Mouse (Mus musculus): ENCODE measurements around the gene Vmn2r84. TPM values are rescaled to one million over a fixed set of nuclear protein-coding genes. Genes with fewer than 3 reads are reported as not detected.
"Not testable (repeated sequence)": the region's sequence is repeated elsewhere in the genome, so short reads cannot be mapped to it uniquely, and the experiment has no call there.

Vmn2r84 gene
- not detected in 2 replicates for polyA plus RNA-seq (2014; fragmentation: Nextera tagmentation; extraction: Ambion mirVana)

- Histone ChIP-seq H3K4me1 (ENCODE audit: control insufficient read depth in 2 of 2, insufficient read depth in 2 of 2, low read length in 2 of 2) (no peaks in the 10 kb centered on the region), H3K9me3 (ENCODE audit: control insufficient read depth, low read length) (no peaks in the 10 kb centered on the region)
- ATAC-seq (ENCODE audit: insufficient number of reproducible peaks, insufficient read depth, low FRiP score, low read depth), result no peak
Measured at GRCm38 (mm10) chr10:130394232-130394631, at the start of gene Vmn2r84. TSS of gene Vmn2r84 (minus strand) at chr10:130394332.

GRCm38 (mm10) chr10:130434185-130434898 is 40.2 kb upstream of the Vmn2r84 start:
- H3K9me3 ChIP-seq (ENCODE audit: control insufficient read depth, low read length); H3K4me1 ChIP-seq (ENCODE audit: control insufficient read depth in 2 of 2, insufficient read depth in 2 of 2, low read length in 2 of 2); H3K36me3 ChIP-seq (ENCODE audit: control insufficient read depth, insufficient read depth, low read length); H3K27ac ChIP-seq (replicated peaks in 1 of 2; ENCODE audit: control insufficient read depth in 1 of 2, insufficient read depth in 1 of 2, low read depth in 2 of 2, low read length in 2 of 2); H3K9ac ChIP-seq (ENCODE audit: low read length); H3K4me2 ChIP-seq (ENCODE audit: low read length); ATAC-seq (ENCODE audit: insufficient number of reproducible peaks, insufficient read depth, low FRiP score, low read depth); H3K27me3 ChIP-seq (ENCODE audit: control insufficient read depth, insufficient read depth, low read length); H3K4me3 ChIP-seq (ENCODE audit: control insufficient read depth in 1 of 2, insufficient read depth in 1 of 2, low read depth in 1 of 2, low read length in 2 of 2): not testable (repeated sequence)
- WGBS, result 74% methylated on average over 11 of the region's 11 CpGs

More at GRCm38 (mm10) chr10:130394232-130394631, at the start of gene Vmn2r84:
- H3K36me3 ChIP-seq (ENCODE audit: control insufficient read depth, insufficient read depth, low read length), result no peaks in the 10 kb centered on the region
- no peak within 1 kb of the TSS for H3K27ac ChIP-seq (replicated peaks in 1 of 2; ENCODE audit: control insufficient read depth in 1 of 2, insufficient read depth in 1 of 2, low read depth in 2 of 2, low read length in 2 of 2)
- no peaks in the 10 kb centered on the region for H3K27me3 ChIP-seq (ENCODE audit: control insufficient read depth, insufficient read depth, low read length)
- H3K4me2 ChIP-seq (ENCODE audit: low read length), result no peak within 1 kb of the TSS
- no peak within 1 kb of the TSS for H3K4me3 ChIP-seq (ENCODE audit: control insufficient read depth in 1 of 2, insufficient read depth in 1 of 2, low read depth in 1 of 2, low read length in 2 of 2)
- H3K9ac ChIP-seq (ENCODE audit: low read length), result no peak within 1 kb of the TSS

GRCm38 (mm10) chr10:130429603-130430002 is 35.5 kb upstream of the Vmn2r84 start, which contains the start of gene Vmn2r85:
TSS of gene Vmn2r85 (minus strand) at chr10:130429703.
- H3K4me3 ChIP-seq (ENCODE audit: control insufficient read depth in 1 of 2, insufficient read depth in 1 of 2, low read depth in 1 of 2, low read length in 2 of 2); ATAC-seq (ENCODE audit: insufficient number of reproducible peaks, insufficient read depth, low FRiP score, low read depth): not testable (repeated sequence)

GRCm38 (mm10) chr10:130422368-130422767 is 28.2 kb upstream of the Vmn2r84 start:
- not testable (repeated sequence) for H3K4me1 ChIP-seq (ENCODE audit: control insufficient read depth in 2 of 2, insufficient read depth in 2 of 2, low read length in 2 of 2); H3K27me3 ChIP-seq (ENCODE audit: control insufficient read depth, insufficient read depth, low read length); ATAC-seq (ENCODE audit: insufficient number of reproducible peaks, insufficient read depth, low FRiP score, low read depth); H3K36me3 ChIP-seq (ENCODE audit: control insufficient read depth, insufficient read depth, low read length); H3K9ac ChIP-seq (ENCODE audit: low read length); H3K9me3 ChIP-seq (ENCODE audit: control insufficient read depth, low read length); H3K4me2 ChIP-seq (ENCODE audit: low read length); H3K4me3 ChIP-seq (ENCODE audit: control insufficient read depth in 1 of 2, insufficient read depth in 1 of 2, low read depth in 1 of 2, low read length in 2 of 2); H3K27ac ChIP-seq (replicated peaks in 1 of 2; ENCODE audit: control insufficient read depth in 1 of 2, insufficient read depth in 1 of 2, low read depth in 2 of 2, low read length in 2 of 2)
- 53% methylated on average over 2 of the region's 2 CpGs for WGBS

More at GRCm38 (mm10) chr10:130429603-130430002, 35.5 kb upstream of the Vmn2r84 start, which contains the start of gene Vmn2r85:
- H3K4me1 ChIP-seq (ENCODE audit: control insufficient read depth in 2 of 2, insufficient read depth in 2 of 2, low read length in 2 of 2); H3K4me2 ChIP-seq (ENCODE audit: low read length); H3K36me3 ChIP-seq (ENCODE audit: control insufficient read depth, insufficient read depth, low read length); H3K9ac ChIP-seq (ENCODE audit: low read length); H3K27ac ChIP-seq (replicated peaks in 1 of 2; ENCODE audit: control insufficient read depth in 1 of 2, insufficient read depth in 1 of 2, low read depth in 2 of 2, low read length in 2 of 2); H3K27me3 ChIP-seq (ENCODE audit: control insufficient read depth, insufficient read depth, low read length); H3K9me3 ChIP-seq (ENCODE audit: control insufficient read depth, low read length): not testable (repeated sequence)

GRCm38 (mm10) chr10:130420401-130420800 is 26.3 kb upstream of the Vmn2r84 start:
- Histone ChIP-seq H3K4me2 (ENCODE audit: low read length) (no peak overlapping the region), H3K36me3 (ENCODE audit: control insufficient read depth, insufficient read depth, low read length) (no peaks in the 10 kb centered on the region), H3K4me1 (ENCODE audit: control insufficient read depth in 2 of 2, insufficient read depth in 2 of 2, low read length in 2 of 2) (no peaks in the 10 kb centered on the region), H3K27me3 (ENCODE audit: control insufficient read depth, insufficient read depth, low read length) (no peaks in the 10 kb centered on the region), H3K9ac (ENCODE audit: low read length) (no peak overlapping the region), H3K4me3 (ENCODE audit: control insufficient read depth in 1 of 2, insufficient read depth in 1 of 2, low read depth in 1 of 2, low read length in 2 of 2) (no peak overlapping the region), H3K9me3 (ENCODE audit: control insufficient read depth, low read length) (no peaks in the 10 kb centered on the region), H3K27ac (replicated peaks in 1 of 2; ENCODE audit: control insufficient read depth in 1 of 2, insufficient read depth in 1 of 2, low read depth in 2 of 2, low read length in 2 of 2) (no peak overlapping the region)
- no peak for ATAC-seq (ENCODE audit: insufficient number of reproducible peaks, insufficient read depth, low FRiP score, low read depth)
- whole genome bisulfite sequencing, result 74% methylated on average over 3 of the region's 3 CpGs

GRCm38 (mm10) chr10:130419954-130420353 is 25.8 kb upstream of the Vmn2r84 start:
- not testable (repeated sequence) for H3K36me3 ChIP-seq (ENCODE audit: control insufficient read depth, insufficient read depth, low read length); H3K27me3 ChIP-seq (ENCODE audit: control insufficient read depth, insufficient read depth, low read length); H3K4me3 ChIP-seq (ENCODE audit: control insufficient read depth in 1 of 2, insufficient read depth in 1 of 2, low read depth in 1 of 2, low read length in 2 of 2); ATAC-seq (ENCODE audit: insufficient number of reproducible peaks, insufficient read depth, low FRiP score, low read depth); H3K4me2 ChIP-seq (ENCODE audit: low read length); H3K9me3 ChIP-seq (ENCODE audit: control insufficient read depth, low read length); H3K4me1 ChIP-seq (ENCODE audit: control insufficient read depth in 2 of 2, insufficient read depth in 2 of 2, low read length in 2 of 2); H3K9ac ChIP-seq (ENCODE audit: low read length); H3K27ac ChIP-seq (replicated peaks in 1 of 2; ENCODE audit: control insufficient read depth in 1 of 2, insufficient read depth in 1 of 2, low read depth in 2 of 2, low read length in 2 of 2)
- WGBS, result 48% methylated on average over 2 of the region's 2 CpGs

- H3K4me1 ChIP-seq (ENCODE audit: control insufficient read depth in 2 of 2, insufficient read depth in 2 of 2, low read length in 2 of 2); H3K4me3 ChIP-seq (ENCODE audit: control insufficient read depth in 1 of 2, insufficient read depth in 1 of 2, low read depth in 1 of 2, low read length in 2 of 2); H3K9ac ChIP-seq (ENCODE audit: low read length); H3K4me2 ChIP-seq (ENCODE audit: low read length); ATAC-seq (ENCODE audit: insufficient number of reproducible peaks, insufficient read depth, low FRiP score, low read depth); H3K9me3 ChIP-seq (ENCODE audit: control insufficient read depth, low read length); H3K27me3 ChIP-seq (ENCODE audit: control insufficient read depth, insufficient read depth, low read length); H3K27ac ChIP-seq (replicated peaks in 1 of 2; ENCODE audit: control insufficient read depth in 1 of 2, insufficient read depth in 1 of 2, low read depth in 2 of 2, low read length in 2 of 2); H3K36me3 ChIP-seq (ENCODE audit: control insufficient read depth, insufficient read depth, low read length): not testable (repeated sequence)
Measured at GRCm38 (mm10) chr10:130416352-130416751, 22.2 kb upstream of the Vmn2r84 start.

GRCm38 (mm10) chr10:130412167-130412698 is 18.1 kb upstream of the Vmn2r84 start:
- H3K9me3 ChIP-seq (ENCODE audit: control insufficient read depth, low read length); H3K4me3 ChIP-seq (ENCODE audit: control insufficient read depth in 1 of 2, insufficient read depth in 1 of 2, low read depth in 1 of 2, low read length in 2 of 2); H3K9ac ChIP-seq (ENCODE audit: low read length); H3K27ac ChIP-seq (replicated peaks in 1 of 2; ENCODE audit: control insufficient read depth in 1 of 2, insufficient read depth in 1 of 2, low read depth in 2 of 2, low read length in 2 of 2); H3K4me2 ChIP-seq (ENCODE audit: low read length); H3K36me3 ChIP-seq (ENCODE audit: control insufficient read depth, insufficient read depth, low read length); H3K4me1 ChIP-seq (ENCODE audit: control insufficient read depth in 2 of 2, insufficient read depth in 2 of 2, low read length in 2 of 2); ATAC-seq (ENCODE audit: insufficient number of reproducible peaks, insufficient read depth, low FRiP score, low read depth); H3K27me3 ChIP-seq (ENCODE audit: control insufficient read depth, insufficient read depth, low read length): not testable (repeated sequence)
- 46% methylated on average over 23 of the region's 35 CpGs for WGBS

Measured in heart, embryonic 14.5 days (tissue).